Mouse (Mus musculus): ENCODE measurements around the gene Erv3. TPM values are rescaled to one million over a fixed set of nuclear protein-coding genes. Genes with fewer than 3 reads are reported as not detected.
A peak's percentile ranks its signal among the peaks of the same experiment; 100 is the strongest.

The Erv3 gene
- not detected in 2 replicates for polyA plus RNA-seq (2016; fragmentation: Nextera tagmentation; extraction: Ambion mirVana)

DNA sequence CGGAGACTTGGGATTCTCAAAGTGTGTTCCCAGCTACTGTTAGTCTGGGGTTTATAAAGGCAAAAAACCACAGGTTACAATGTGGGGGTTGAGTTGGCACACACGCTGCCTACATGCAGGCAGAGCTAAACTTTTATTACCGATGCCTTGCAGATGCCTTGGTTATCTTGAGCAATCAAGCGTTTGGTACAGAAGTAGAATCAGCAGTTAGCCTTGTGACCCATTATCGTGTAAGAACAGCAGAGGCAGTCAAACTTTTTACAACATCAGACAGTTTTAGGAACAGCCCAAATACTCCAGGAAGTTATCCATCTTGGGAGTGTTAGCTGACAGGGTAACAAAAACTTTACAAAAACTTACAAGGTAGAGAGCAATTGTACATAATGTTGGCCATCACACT, at the start of gene Erv3:
TSS of gene Erv3 (minus strand) at position 27 of the 400 bp plus-strand sequence.
- no peak for ATAC-seq (ENCODE audit: low FRiP score, low read depth)
- WGBS, result 92% methylated on average over 5 of the region's 5 CpGs
- H3K36me3 ChIP-seq, result no peaks in the 10 kb centered on the region

DNA sequence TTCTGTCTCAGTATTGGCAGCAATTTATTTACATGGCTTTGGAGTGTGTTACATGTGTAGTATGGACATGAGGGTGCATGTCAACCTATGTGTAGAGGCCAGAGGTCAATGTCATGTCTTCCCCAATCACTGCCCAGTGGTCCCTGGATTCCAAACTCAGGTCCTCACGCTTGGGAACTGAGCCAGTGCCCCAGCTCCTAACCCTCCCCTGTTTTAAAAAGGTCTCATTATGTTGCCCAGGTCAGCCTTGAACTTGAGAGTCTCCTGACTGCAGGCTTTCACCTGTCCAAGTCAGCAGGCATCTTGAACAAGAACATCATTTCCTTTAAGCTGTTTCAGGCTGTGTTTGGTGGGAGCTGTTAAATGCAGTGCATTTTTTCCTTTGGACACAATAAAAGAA, 49.4 kb upstream of the Erv3 start:
- Histone ChIP-seq H3K9me3 (no peaks in the 10 kb centered on the region), H3K9ac (replicated peaks) (no peak overlapping the region), H3K36me3 (no peaks in the 10 kb centered on the region), H3K27ac (replicated peaks) (no peak overlapping the region), H3K4me2 (replicated peaks) (peak overlapping the region; percentile 74), H3K4me1 (peaks cover 14% of the 10 kb centered on the region), H3K27me3 (no peaks in the 10 kb centered on the region), H3K4me3 (no peak overlapping the region)
- ATAC-seq (ENCODE audit: low FRiP score, low read depth), result no peak
- WGBS, result 82% methylated on average over 1 of the region's 1 CpGs

More for the DNA sequence above, at the start of gene Erv3:
- Histone ChIP-seq H3K27me3 (no peaks in the 10 kb centered on the region), H3K9ac (replicated peaks) (no peak within 1 kb of the TSS), H3K4me1 (peaks cover 12% of the 10 kb centered on the region), H3K4me3 (no peak within 1 kb of the TSS), H3K9me3 (no peaks in the 10 kb centered on the region), H3K4me2 (replicated peaks) (no peak within 1 kb of the TSS), H3K27ac (replicated peaks) (no peak within 1 kb of the TSS)

DNA sequence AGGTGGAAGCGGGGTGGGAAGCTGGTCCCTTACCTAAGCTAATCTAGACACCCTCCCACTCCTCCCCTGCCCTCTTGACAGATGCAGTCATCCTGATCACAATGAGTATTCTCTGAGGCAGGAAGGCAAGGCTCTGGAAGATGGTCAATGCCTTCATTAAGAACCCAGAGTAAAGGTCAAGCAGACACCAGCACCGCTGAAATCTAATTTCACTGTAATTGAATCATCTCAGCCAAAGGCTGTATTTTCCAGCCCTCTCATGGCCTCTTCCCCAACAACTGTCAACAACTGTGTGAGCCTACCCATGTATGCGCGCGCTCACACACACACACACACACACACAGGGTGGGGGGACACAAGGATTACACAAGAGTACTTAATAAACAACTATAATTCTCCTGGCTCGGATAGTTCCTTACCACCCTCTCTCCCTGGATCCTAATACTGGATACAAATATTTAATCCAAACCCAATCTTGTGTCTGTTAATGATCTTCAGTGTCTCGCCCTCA, 48.9 kb upstream of the Erv3 start:
- no peak for ATAC-seq (ENCODE audit: low FRiP score, low read depth)
- WGBS, result 79% methylated on average over 7 of the region's 7 CpGs
- Histone ChIP-seq H3K9ac (replicated peaks) (no peak overlapping the region), H3K4me3 (no peak overlapping the region), H3K9me3 (no peaks in the 10 kb centered on the region), H3K36me3 (no peaks in the 10 kb centered on the region), H3K27ac (replicated peaks) (no peak overlapping the region), H3K4me2 (replicated peaks) (no peak overlapping the region), H3K4me1 (peaks cover 14% of the 10 kb centered on the region), H3K27me3 (no peaks in the 10 kb centered on the region)

DNA sequence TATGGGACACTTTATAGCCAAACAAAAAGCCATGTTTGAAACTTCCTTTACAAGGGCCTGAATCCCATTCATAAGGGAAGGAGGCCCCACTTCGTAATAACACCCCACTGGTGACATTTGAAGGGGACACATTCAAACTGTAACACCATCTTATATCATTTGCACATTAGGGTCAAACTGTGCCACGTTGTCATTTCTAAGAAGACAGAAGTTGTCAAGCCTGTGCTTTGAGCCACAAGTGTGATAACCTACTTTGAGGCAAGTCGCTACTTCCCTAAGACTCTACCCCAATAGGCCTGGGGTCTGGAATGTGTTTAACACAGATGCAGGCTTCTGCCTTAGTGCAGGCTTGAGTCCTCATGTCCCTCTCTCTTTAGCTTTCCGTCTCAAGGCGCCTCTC, 47.8 kb upstream of the Erv3 start:
- WGBS, result 89% methylated on average over 5 of the region's 5 CpGs
- Histone ChIP-seq H3K36me3 (no peaks in the 10 kb centered on the region), H3K4me3 (no peak overlapping the region), H3K4me1 (peaks cover 12% of the 10 kb centered on the region), H3K27me3 (no peaks in the 10 kb centered on the region), H3K27ac (replicated peaks) (no peak overlapping the region), H3K9me3 (no peaks in the 10 kb centered on the region), H3K9ac (replicated peaks) (no peak overlapping the region), H3K4me2 (replicated peaks) (no peak overlapping the region)
- no peak for ATAC-seq (ENCODE audit: low FRiP score, low read depth)

DNA sequence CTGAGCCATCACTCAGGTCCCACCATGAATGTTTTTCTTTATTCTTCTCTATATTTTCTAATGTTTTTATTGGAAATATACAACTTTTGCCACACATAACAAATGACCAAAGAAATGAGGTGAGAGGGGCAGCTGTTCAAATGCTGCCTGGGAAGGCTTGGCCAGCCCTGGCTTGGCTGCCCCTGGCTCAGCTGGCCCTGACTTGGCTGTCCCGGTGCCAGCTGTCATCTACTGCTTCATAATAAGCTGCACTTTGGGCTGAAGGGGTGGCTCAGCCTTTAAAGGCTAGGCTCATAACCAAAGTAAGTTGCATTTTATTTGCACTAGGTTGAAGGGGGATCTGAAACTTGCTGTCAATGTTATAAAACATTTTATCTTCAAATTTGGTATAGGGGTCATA, 47.3 kb upstream of the Erv3 start:
- no peak overlapping the region for H3K9ac ChIP-seq (replicated peaks)
- no peak overlapping the region for H3K4me2 ChIP-seq (replicated peaks)
- H3K4me3 ChIP-seq, result no peak overlapping the region
- no peaks in the 10 kb centered on the region for H3K9me3 ChIP-seq
- no peak overlapping the region for H3K27ac ChIP-seq (replicated peaks)
- no peaks in the 10 kb centered on the region for H3K36me3 ChIP-seq
- ATAC-seq (ENCODE audit: low FRiP score, low read depth), result no peak
- no peaks in the 10 kb centered on the region for H3K27me3 ChIP-seq
- 78% methylated on average over 1 of the region's 1 CpGs for WGBS
- peaks cover 12% of the 10 kb centered on the region for H3K4me1 ChIP-seq

DNA sequence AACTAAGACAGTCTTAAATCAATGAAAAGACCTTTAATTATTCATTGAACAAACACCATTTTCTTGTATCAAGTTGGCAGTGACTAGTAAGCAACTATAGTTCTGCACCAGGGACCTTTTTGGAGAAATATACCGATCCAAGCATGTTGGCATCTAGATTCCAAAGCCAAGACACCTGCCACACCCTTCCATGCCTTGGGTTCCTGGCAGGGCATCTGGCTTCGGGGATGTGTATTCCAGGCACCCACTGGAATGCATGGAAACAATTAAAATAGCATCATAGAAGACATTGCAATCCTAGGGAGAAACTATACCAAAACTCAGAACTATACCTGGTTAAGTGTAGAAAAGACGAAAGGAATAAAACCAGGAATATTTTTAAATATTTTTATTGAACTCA, 46.7 kb upstream of the Erv3 start:
- Histone ChIP-seq H3K4me1 (peaks cover 7% of the 10 kb centered on the region), H3K27ac (replicated peaks) (no peak overlapping the region), H3K27me3 (no peaks in the 10 kb centered on the region), H3K36me3 (no peaks in the 10 kb centered on the region), H3K9me3 (no peaks in the 10 kb centered on the region), H3K9ac (replicated peaks) (no peak overlapping the region), H3K4me3 (no peak overlapping the region), H3K4me2 (replicated peaks) (no peak overlapping the region)
- ATAC-seq (ENCODE audit: low FRiP score, low read depth), result no peak
- 91% methylated on average over 3 of the region's 3 CpGs for WGBS

DNA sequence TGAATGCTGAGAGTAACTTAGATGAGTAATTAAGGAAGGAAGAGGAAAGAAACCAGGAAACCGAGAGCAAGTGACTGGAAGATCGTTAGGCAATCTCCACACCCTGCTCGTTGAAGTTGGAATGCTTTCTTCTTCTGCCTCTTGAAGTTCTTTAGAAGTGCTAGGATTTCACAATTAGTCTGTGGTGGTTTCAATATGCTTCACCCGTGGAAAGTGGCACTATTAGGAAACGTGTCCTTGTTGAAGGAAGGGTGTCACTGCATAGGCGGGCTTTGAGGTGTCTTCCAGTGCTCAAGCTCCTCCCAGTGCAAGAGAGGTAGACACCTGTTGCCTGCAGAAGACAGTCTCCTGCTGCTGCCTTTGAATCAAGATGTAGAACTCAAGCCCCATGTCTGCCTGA, 46.2 kb upstream of the Erv3 start:
- WGBS, result 83% methylated on average over 6 of the region's 6 CpGs
- Histone ChIP-seq H3K27ac (replicated peaks) (no peak overlapping the region), H3K27me3 (no peaks in the 10 kb centered on the region), H3K9ac (replicated peaks) (no peak overlapping the region), H3K4me3 (no peak overlapping the region), H3K4me2 (replicated peaks) (no peak overlapping the region), H3K36me3 (no peaks in the 10 kb centered on the region), H3K9me3 (no peaks in the 10 kb centered on the region), H3K4me1 (peaks cover 2% of the 10 kb centered on the region; the same call in 1 of the 2 replicates)
- no peak for ATAC-seq (ENCODE audit: low FRiP score, low read depth)

DNA sequence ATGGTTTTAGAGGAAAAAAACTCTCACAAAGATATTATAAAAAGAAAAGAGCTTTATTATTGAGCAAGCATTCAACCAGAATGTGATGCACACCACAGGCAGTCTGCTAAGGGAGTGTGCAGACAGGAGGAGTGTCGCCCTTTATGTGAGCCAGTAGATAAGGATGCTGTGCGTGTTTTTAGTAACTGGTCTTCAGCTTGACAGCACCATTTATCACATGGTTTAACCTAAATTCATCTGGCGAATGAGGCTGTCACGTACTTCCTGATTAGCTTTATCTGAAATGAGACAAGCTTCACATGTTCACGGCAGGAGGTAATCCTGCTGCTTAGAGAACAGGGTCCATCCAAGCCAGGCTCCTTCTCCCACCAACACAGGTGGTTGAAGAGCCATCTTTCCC, 45.5 kb upstream of the Erv3 start:
- H3K9ac ChIP-seq (replicated peaks), result no peak overlapping the region
- WGBS, result 66% methylated on average over 5 of the region's 5 CpGs
- no peaks in the 10 kb centered on the region for H3K36me3 ChIP-seq
- no peak overlapping the region for H3K4me2 ChIP-seq (replicated peaks)
- H3K4me3 ChIP-seq, result no peak overlapping the region
- H3K4me1 ChIP-seq, result no peaks in the 10 kb centered on the region
- H3K9me3 ChIP-seq, result no peaks in the 10 kb centered on the region
- ATAC-seq (ENCODE audit: low FRiP score, low read depth), result no peak
- H3K27me3 ChIP-seq, result no peaks in the 10 kb centered on the region
- no peak overlapping the region for H3K27ac ChIP-seq (replicated peaks)

DNA sequence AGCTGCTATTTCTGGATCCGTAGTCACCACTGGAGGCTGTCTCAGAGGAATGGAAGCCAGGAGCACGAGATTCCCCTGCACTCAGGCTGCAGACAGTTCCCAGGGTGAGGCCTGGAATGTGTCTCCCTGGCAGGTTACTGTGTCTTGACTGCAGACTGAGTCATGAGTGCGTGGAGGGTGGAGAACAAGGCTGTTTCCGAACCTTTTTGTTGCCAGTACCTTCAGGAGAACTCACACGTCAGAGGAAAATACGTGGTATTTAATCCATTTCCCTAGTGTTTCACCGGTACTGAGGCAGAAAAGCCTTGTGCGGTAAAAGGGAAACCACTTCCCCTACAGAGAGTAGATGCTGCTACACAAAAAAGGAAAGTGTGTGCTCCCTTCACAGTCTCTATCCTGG, 43.3 kb upstream of the Erv3 start:
- H3K27ac ChIP-seq (replicated peaks), result no peak overlapping the region
- no peaks in the 10 kb centered on the region for H3K27me3 ChIP-seq
- no peak overlapping the region for H3K4me3 ChIP-seq
- H3K4me2 ChIP-seq (replicated peaks), result no peak overlapping the region
- WGBS, result 55% methylated on average over 8 of the region's 8 CpGs
- H3K4me1 ChIP-seq, result no peaks in the 10 kb centered on the region
- no peaks in the 10 kb centered on the region for H3K9me3 ChIP-seq
- ATAC-seq (ENCODE audit: low FRiP score, low read depth), result no peak
- no peak overlapping the region for H3K9ac ChIP-seq (replicated peaks)
- no peaks in the 10 kb centered on the region for H3K36me3 ChIP-seq

DNA sequence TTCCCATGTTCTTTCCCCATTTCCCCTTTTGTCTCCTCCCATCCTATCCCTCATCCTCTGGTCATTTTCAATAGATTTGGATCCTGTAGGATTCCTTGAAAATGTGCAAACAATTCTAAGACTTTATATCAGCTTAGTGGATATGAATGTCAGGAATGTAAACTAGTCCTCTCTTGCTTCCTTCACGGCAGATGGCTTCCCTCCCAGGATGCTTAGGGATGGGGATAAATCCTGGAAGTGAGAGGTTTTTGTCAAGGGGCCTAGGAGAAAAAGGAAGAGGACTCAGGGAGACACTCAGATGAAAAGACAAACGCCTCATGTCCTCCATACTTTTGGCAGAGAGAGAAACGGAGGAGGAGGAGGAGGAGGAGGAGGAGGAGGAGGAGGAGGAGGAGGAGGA, 42.9 kb upstream of the Erv3 start:
- WGBS, result 47% methylated on average over 1 of the region's 3 CpGs

DNA sequence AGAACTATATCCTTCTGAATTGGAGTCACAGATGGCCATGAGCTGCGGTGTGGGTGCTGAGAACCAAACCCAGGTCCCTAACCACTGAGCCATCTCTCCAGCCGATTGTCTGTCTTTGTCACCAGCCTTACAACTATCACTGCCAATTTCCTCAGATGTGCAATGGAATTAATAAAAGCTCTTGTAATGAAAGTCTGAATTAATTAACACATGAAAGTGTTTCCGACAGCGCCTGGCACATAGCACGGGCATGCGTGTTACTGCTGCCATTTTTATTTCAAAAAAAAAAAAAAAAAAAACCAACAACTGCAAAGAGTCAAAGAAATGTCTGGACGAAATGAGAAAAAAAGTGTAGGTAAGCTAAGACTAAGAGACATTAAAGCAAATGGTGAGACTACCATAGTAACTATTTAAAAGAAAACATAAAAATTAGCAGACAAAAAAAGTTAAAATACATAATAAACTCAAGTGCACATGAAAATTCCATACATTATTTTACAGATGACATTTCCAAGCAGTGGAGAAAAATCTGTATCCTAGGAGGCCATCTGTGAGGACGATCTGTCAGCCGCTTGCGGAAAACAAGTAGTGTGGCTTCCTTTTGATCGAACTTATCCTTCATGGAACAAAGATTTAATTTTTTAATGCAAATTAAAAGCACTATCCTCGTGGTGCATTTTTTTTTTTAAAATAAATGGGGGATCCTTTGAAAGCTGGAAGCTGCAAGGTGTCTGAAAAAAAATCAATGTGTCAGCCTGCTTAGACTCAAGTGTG, 38.0 kb upstream of the Erv3 start:
- Histone ChIP-seq H3K27me3 (no peaks in the 10 kb centered on the region), H3K4me1 (peaks cover 4% of the 10 kb centered on the region), H3K4me3 (no peak overlapping the region), H3K9ac (replicated peaks) (no peak overlapping the region), H3K9me3 (no peaks in the 10 kb centered on the region), H3K36me3 (no peaks in the 10 kb centered on the region), H3K4me2 (replicated peaks) (no peak overlapping the region), H3K27ac (replicated peaks) (no peak overlapping the region)
- WGBS, result 91% methylated on average over 12 of the region's 12 CpGs
- no peak for ATAC-seq (ENCODE audit: low FRiP score, low read depth)

More for the DNA sequence above, 42.9 kb upstream of the Erv3 start:
- H3K27me3 ChIP-seq, result no peaks in the 10 kb centered on the region
- no peak overlapping the region for H3K27ac ChIP-seq (replicated peaks)
- no peak overlapping the region for H3K4me3 ChIP-seq
- H3K9me3 ChIP-seq, result no peaks in the 10 kb centered on the region
- no peaks in the 10 kb centered on the region for H3K36me3 ChIP-seq
- no peak overlapping the region for H3K4me2 ChIP-seq (replicated peaks)
- ATAC-seq (ENCODE audit: low FRiP score, low read depth), result no peak
- H3K4me1 ChIP-seq, result no peaks in the 10 kb centered on the region
- H3K9ac ChIP-seq (replicated peaks), result no peak overlapping the region

DNA sequence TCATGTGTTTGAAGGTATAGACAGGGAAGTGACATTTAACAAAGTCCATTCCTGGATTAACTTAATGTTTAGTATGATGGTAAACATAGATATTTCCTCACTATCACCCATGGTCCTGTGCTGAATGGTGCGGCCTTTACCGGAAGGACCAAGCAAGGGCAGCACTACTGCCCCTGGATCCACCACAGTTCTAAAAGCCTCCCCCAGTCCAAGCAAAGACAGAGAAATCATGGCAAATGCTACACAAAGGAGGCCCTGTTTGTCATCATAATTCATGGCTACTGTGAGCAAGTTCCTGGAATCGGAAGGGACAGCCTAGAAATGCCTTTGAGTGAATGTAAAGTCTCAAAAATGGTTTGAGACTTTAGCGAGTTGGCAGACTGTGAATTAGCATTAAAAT, 36.5 kb upstream of the Erv3 start:
- Histone ChIP-seq H3K4me3 (no peak overlapping the region), H3K9ac (replicated peaks) (no peak overlapping the region), H3K36me3 (no peaks in the 10 kb centered on the region), H3K27me3 (no peaks in the 10 kb centered on the region), H3K4me2 (replicated peaks) (no peak overlapping the region), H3K9me3 (no peaks in the 10 kb centered on the region), H3K27ac (replicated peaks) (no peak overlapping the region), H3K4me1 (peaks cover 12% of the 10 kb centered on the region)
- no peak for ATAC-seq (ENCODE audit: low FRiP score, low read depth)
- 97% methylated on average over 4 of the region's 4 CpGs for whole genome bisulfite sequencing

DNA sequence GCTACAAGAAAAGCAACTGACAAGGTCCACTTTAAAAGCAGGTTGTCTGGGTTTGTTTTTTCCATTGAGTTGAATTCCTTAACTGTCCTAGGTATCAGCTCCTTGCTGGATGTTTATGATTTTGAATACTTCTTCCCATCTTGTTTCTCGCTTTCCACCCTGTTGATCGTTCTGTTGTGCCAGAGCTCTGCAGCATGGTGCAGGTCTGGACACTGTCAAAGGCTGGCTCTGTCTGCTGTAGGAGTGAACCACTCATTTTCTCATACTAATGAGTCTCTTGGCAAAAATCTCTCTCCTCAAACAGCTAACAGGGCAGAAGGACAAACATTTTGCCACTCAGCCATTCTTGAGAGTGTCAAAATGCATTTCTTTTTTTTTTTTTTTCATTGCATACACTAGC, 35.6 kb upstream of the Erv3 start:
- Histone ChIP-seq H3K9me3 (no peaks in the 10 kb centered on the region), H3K27me3 (no peaks in the 10 kb centered on the region), H3K4me3 (no peak overlapping the region), H3K4me1 (peaks cover 12% of the 10 kb centered on the region), H3K36me3 (no peaks in the 10 kb centered on the region), H3K9ac (replicated peaks) (no peak overlapping the region), H3K27ac (replicated peaks) (no peak overlapping the region), H3K4me2 (replicated peaks) (no peak overlapping the region)
- 84% methylated on average over 2 of the region's 2 CpGs for WGBS
- ATAC-seq (ENCODE audit: low FRiP score, low read depth), result no peak

Data from midbrain, embryonic 12.5 days (tissue).